Mouse (Mus musculus) induced T-regulatory cell, adult 2 months (primary cell): ENCODE data around the gene Fgf12.

ENCODE experiments used
- DNase-seq: peaks from one replicate; pipeline ENCODE4 v3.0.0-alpha.2; 2012; ENCODE audit warnings: low read depth

Gene Fgf12

DNA sequence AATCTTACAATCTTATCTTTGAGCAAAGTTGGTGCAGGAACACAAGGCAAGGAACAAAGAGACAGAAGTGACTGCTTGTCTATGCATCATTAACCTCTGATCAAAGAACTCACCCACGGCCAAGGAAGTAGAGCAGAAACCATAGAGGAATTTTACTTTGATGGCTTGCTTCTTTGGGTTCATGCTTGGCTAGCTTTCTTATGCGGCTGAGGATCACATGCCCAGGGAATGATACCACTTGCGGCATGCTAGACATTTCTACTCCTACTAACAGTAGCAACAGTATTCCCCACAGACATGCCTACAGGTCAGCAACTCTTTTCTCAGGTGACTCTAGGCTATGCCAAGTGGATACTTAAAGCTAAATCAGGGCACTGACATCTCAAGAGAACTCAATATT, 429.3 kb downstream of the Fgf12 start:
- no peak for DNase-seq

DNA sequence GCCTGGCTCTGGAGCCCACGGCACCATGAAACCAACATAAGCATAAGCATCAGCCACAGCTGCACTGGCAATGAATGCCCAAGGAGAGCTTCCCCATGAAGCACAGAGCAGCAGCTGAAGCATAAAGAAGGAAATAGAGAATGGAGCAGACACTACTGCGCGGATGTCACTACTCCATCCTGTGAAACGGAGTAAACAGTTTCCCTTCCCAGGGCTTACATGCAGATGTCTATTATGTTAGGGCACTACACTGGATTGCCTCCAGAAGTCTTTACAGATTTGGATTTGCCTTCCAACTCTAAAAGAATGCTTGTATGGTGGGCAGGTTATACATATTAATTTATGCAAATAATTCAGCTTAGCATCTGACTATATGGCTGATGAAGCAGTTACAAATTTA, 441.2 kb downstream of the Fgf12 start:
- no peak for DNase-seq

DNA sequence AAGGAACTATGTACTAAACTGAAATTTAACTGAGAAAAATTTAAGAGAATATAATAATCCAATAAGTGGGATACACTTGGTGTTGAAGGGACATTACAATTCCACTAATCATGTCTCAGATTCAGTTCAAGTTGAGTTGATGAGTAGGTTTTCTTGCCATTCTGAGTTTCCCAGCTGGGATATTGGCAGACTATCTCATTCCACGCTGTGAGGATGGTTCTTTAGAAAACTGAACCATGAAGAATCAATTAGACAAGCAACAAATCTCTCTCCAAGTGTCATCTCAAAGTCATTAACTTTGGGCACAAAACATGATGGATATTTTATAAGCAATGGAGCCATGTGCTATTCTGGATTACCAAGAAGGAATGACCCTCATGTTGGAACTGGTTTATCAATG, 449.0 kb downstream of the Fgf12 start:
- no peak for DNase-seq

DNA sequence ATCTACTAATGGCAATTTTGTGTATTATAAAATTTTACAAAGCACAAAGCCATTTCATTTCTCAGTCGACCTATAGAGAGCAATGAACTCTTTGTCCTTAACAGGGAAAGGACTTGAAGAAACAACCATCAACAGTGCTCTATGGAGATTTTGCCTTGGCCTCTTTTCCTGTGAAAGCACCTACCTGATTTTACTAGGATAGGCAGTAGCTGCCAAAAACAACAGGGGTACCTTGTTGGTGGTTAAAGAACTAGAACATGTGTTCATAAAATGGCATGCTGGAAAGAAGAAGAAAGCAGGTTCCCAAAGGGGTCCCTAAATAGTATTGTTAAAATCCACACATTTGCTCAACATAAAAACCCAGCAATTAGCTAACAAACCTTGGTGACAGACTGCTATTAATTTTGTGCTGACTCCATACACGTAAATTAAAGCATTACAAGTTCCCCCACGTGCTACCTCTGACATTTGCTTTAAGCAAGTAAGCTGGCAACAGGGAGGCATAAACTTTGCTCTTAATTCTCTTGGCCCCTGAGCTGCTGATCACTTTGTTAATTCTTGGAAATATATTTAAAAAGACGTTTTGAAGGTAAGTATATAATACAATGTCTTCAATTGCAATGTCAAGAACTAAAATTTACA, 463.1 kb downstream of the Fgf12 start:
- no peak for DNase-seq

DNA sequence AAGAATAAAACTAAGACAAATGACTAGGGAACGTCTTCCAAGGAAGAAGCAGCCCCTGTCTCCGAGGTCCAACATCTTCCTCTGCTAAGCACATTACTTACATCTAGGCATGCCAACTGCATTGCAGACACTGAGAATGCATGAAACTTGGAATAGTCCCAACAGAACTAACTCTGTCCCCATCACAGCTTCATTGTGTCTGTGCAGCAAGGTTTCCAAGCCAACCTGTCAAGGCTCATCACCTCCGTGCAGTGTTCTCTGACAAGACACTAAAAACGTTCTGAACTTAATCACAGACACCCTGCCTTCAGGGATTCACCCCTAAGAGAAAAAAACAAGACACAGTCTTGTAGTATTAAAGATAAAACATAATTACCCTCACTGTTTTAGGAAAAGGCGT, 495.0 kb downstream of the Fgf12 start:
- no peak for DNase-seq

DNA sequence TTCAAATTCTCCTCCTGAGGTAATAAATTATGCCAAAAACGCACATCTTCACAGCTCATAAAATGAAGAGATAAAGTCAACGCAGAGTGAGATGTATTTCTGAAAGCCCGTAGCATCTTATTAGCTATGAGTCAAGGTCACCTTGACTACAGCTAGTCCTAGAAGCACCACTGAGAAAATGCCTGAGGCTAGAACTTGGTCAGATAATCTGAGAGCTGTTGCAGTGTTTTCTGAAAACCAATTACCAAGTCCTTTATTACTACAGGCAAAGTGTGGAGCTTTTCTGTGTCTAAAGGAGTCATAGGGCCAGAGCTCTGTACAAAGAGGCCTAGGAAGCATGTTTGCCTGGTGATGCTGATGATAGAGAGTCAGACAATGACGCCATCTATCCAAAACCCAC, 498.6 kb downstream of the Fgf12 start:
- DNase-seq = no peak

DNA sequence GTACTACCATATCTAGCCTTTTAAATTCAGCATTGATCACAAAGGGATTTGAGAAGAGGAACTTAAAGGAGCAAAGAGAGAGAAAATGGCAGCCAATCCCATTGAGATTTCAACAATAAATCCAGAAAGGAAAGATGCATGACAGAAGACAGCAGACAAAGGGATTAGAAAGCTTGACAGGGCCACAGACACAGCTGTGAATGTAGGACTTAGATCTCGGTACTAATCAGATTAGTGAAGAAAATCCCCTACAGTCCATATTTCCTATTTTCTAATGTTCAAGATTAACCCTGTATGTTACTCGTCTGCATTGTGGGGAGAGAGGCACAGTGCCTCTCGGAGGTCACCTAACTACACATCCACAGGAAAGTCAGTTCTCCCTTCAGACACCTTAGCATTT, 500.9 kb downstream of the Fgf12 start:
- DNase-seq = no peak

DNA sequence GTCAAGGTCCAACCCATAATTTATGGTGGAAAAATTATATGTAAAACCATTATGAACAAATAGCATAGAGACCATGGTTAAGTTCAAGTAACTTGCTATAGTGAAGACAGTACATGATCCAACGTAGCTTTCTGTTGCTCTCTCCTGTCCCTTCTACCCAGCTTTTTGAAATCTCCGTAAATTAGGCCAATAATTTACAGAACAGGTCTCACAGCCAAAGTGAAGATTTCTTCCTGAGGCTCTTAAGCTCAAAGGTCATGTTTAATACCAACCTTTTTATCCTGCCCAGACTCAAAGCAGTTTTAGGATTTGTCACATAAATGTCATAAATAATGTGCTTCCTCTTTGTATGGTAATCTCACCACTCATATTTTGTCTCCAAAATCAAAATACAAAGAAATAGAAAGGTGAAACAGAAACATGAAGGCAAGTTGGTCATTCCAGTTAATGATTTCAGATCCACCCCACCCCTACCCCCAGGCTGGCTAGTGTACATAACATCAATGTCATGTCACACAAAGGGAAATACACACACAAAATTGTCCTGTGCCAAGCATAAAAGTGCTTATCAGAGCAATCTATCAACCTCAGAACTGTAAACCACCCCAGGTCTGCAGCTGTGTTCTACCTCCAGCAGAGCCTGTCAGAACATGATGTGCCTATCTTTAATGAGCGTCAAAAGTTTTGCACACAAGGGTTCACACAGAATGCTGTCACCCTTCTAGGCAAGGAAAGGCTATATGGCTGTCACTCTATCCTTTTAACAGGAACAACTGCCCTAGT, 509.8 kb downstream of the Fgf12 start:
- DNase-seq = no peak

DNA sequence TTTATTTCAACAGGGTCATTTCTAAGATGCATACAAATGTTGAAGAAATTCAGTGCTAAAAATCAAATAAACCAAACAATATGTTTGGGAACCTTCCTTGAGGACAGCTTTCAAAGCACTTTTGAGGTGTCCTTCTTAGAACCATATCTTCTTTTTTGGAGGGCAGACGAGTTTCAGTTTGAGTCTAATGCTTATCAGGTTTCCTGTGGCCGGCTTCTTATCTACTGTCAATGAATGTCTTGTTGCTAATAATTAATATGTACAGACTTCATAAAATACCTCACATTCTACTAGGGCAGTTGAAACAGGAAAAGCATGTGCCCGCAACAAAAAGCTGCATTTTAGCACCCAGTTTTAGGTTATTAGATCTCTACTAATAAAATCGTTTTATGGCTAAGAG, 513.5 kb downstream of the Fgf12 start:
- no peak for DNase-seq

DNA sequence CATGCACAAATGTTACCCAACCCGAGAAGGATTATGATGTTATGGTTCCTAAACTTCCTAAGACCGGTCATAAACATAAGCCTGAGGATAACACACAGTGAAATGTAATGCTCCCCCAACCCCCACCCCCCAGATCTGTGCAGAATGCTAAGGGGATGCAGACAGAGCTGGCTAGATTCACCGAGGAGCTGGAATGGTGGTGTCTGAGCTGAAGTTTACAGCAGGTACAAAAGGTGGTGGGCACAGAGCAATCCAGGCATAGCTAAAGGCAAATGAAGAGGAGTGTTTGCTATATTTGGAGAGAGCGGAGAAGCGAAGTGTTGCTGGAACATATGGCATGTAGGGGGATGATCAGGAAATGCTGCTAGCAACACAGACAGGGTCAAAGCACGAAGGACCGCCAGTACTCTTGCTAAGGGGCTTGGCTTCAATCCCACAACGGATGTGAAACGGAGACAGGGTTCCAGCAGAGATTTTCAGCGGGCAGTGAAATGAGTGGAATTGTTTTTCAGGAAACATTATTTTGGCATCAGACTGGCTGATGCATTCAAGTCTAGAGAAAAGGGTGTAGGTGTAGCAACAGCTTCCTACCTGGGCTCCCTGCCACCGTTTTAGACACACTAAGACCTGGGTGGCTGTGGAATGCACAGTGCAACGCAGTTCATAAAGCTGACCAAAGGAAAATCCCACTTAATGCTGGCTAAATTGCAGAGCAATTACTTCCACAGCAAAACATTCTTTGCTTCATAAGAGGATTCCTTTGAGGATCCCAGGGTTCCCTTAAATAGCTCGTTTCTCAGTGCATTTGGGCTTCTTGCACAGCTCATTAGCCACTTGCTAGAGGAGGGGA, 514.6 kb downstream of the Fgf12 start:
- no peak for DNase-seq

DNA sequence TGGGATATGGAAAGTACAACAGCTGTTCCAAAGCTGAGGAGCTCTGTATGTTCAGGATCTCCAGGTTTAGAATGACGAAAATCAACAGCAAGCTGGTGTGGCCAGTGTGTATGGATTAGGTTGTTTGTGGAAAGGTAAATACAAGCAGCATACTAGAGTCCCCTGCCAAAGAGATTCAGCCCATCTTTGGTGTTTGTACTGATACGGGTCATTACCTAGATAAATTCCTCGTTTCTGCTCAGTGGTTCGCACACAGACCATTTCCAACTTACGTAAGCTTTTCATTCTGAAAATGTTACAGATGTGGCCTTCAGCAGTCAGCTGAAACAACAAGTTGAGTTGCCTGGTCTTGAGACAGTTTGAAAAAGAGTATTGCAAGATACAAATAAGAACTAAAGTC, 536.9 kb downstream of the Fgf12 start:
- DNase-seq = no peak

DNA sequence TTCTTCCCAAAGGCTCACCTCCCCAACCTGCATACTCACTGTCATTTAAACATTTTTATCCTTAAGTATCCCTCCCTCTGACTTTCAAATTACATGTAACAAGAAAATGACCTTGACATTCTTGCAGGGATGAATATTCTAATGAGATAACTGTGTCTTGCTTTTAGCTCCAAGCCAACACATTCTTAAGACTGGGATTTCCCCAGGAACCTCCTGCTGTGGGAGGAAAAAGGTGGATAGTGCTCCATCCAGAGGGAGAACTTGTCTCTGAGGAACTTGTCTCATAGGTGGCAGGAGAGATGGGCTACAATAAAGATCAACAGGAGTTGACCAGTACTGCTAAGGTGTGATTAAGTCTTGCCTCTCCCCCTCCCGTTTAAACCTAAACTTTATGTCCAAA, 540.5 kb downstream of the Fgf12 start:
- DNase-seq = no peak

DNA sequence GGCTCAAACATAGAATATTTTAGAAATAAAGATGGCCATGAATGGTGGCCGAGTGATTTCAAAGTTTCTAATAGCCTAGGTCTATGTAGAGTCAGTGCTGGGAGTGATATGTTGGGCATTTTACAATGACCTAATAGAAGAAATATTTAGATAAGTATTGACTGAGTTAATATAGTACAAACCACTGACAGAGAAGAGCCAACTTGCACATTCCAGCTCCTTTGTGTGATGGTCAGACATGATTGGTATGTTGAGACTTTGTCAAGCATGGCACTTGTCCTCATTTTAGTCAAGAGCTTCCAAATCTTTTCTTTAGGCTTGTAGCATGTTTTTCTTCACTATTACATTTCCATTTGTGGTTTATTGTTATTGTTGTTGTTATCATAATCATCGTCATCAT, 596.4 kb downstream of the Fgf12 start:
- no peak for DNase-seq

DNA sequence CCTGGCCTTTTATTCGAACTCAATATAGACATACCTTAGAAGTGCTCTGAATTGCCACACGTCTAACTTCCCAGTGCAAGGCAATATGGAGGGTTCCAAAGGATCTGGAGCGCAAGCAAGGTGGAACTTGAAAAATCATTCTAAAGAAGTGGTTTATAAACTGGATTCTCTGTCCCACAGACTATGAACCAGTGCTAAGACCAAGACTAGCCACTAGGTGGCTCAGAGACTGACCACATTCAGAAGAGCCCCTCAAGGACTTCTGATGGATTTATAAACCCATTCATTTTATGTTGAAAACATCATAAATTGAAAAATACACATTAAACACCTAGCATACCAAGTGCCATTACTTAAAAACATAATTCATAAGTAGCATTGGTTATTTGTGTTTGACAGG, 611.9 kb downstream of the Fgf12 start:
- DNase-seq = no peak

DNA sequence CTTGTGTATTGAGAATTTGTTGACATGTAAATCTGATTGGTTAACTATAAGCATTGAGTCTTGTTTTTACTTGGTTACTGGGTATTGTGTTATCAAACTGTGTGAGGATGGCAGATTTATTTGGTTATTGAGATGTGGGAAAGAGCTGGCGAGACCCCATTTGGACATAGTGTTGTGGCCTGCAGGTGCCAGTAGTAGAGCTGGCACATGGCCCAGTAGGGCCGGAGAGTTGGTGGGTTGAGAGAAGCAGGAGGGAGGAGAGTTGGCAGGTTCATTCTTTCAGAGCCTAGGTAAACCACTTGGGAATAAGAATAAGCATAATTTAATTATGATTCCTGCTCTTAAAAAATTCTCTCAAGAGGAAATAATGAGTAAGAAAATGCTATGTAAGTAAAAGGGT, 625.9 kb downstream of the Fgf12 start:
- no peak for DNase-seq
